Mouse (Mus musculus) limb, embryonic 10.5 days (tissue): ENCODE data around the gene Vps45. TPM values are rescaled to one million over a fixed set of nuclear protein-coding genes. Genes with fewer than 3 reads are reported as not detected.
"Not testable (repeated sequence)": the region's sequence is repeated elsewhere in the genome, so short reads cannot be mapped to it uniquely, and the experiment has no call there.

Experiments
- DNase-seq: peaks from one replicate; pipeline ENCODE4 v3.0.0-alpha.2; 2017; ENCODE audit warnings: low spot score
- H3K27ac ChIP-seq: fragments of 300-500 bp; sonication (generic); 2 replicates; pipeline ENCODE4 v1.5.1; 2016; ENCODE audit warnings: mild to moderate bottlenecking
- H3K27me3 ChIP-seq: fragments of 300-500 bp; sonication (generic); 2 replicates; pipeline ENCODE4 v1.6.1; 2016; ENCODE audit warnings: low read depth, mild to moderate bottlenecking; ENCODE audit not compliant: poor library complexity, severe bottlenecking
- H3K36me3 ChIP-seq: fragments of 300-500 bp; sonication (generic); 2 replicates; pipeline ENCODE4 v1.6.1; 2016; ENCODE audit warnings: mild to moderate bottlenecking, moderate library complexity
- H3K4me1 ChIP-seq: fragments of 300-500 bp; sonication (generic); 2 replicates; pipeline ENCODE4 v1.6.1; 2016
- H3K4me3 ChIP-seq: fragments of 300-500 bp; sonication (generic); 2 replicates; pipeline ENCODE4 v1.5.1; 2016; ENCODE audit warnings: mild to moderate bottlenecking, moderate library complexity
- H3K9me3 ChIP-seq: fragments of 300-500 bp; sonication (generic); replicated peaks from 2 replicates; pipeline ENCODE4 v1.6.1; 2016; ENCODE audit warnings: mild to moderate bottlenecking
- WGBS: fragments of 180-500 bp; shearing (Covaris S2); methylation state at CpG from one replicate; pipeline ENCODE4 v1.1.7; 2016; 5-methylcytosine and 5-hydroxymethylcytosine counted together
- polyA plus RNA-seq: library from polyadenylated mRNA; unstranded; fragments of >200 nt; fragmentation: Nextera tagmentation; extraction: Ambion mirVana; gene quantifications from 2 replicates; pipeline ENCODE4 v1.2.1, GENCODE M21; 2016

Vps45 gene
- polyA plus RNA-seq, 1 experiment from 2014 or later: 23.6 TPM

- Histone ChIP-seq H3K27ac (no peak overlapping the region), H3K4me3 (no peak overlapping the region), H3K36me3 (no peaks in the 10 kb centered on the region), H3K27me3 (peaks cover 30% of the 10 kb centered on the region), H3K9me3 (no peaks in the 10 kb centered on the region), H3K4me1 (peaks cover 13% of the 10 kb centered on the region)
- no peak for DNase-seq
- WGBS: 90% methylated on average over 1 of the region's 1 CpGs
Observed at GRCm38 (mm10) chr3:95969277-95969676, 89.0 kb downstream of the Vps45 start.

- WGBS: 12% methylated on average over 7 of the region's 7 CpGs
- no peaks in the 10 kb centered on the region for H3K36me3 ChIP-seq
- H3K27me3 ChIP-seq: no peaks in the 10 kb centered on the region
- peaks cover 10% of the 10 kb centered on the region; the same call in 1 of the 2 replicates for H3K4me1 ChIP-seq
- H3K9me3 ChIP-seq: no peaks in the 10 kb centered on the region
- no peak overlapping the region for H3K27ac ChIP-seq
- H3K4me3 ChIP-seq: no peak overlapping the region; the same call in 1 of the 2 replicates
- DNase-seq: no peak
Observed at GRCm38 (mm10) chr3:95965518-95966451, 92.5 kb downstream of the Vps45 start.

- DNase-seq: no peak
- Histone ChIP-seq H3K27me3 (no peaks in the 10 kb centered on the region), H3K27ac (no peak overlapping the region), H3K9me3 (no peaks in the 10 kb centered on the region), H3K4me3 (no peak overlapping the region), H3K36me3 (no peaks in the 10 kb centered on the region), H3K4me1 (peaks cover 10% of the 10 kb centered on the region; the same call in 1 of the 2 replicates)
- 49% methylated on average over 4 of the region's 4 CpGs for WGBS
Observed at GRCm38 (mm10) chr3:95963681-95964080, 94.6 kb downstream of the Vps45 start.

- Histone ChIP-seq H3K27me3 (no peaks in the 10 kb centered on the region), H3K4me1 (peaks cover 10% of the 10 kb centered on the region; the same call in 1 of the 2 replicates), H3K36me3 (no peaks in the 10 kb centered on the region), H3K4me3 (no peak overlapping the region), H3K9me3 (no peaks in the 10 kb centered on the region), H3K27ac (peak overlapping the region; percentile 5; the same call in 1 of the 2 replicates)
- DNase-seq: no peak
- 36% methylated on average over 2 of the region's 2 CpGs for WGBS
Observed at GRCm38 (mm10) chr3:95963230-95963629, 95.0 kb downstream of the Vps45 start.

GRCm38 (mm10) chr3:95962182-95962581 lies 96.1 kb downstream of the Vps45 start:
- H3K27ac ChIP-seq, H3K36me3 ChIP-seq, H3K4me3 ChIP-seq, H3K9me3 ChIP-seq, H3K27me3 ChIP-seq, DNase-seq: not testable (repeated sequence)
- 84% methylated on average over 8 of the region's 8 CpGs for WGBS
- peaks cover 10% of the 10 kb centered on the region; the same call in 1 of the 2 replicates for H3K4me1 ChIP-seq

- no peak for DNase-seq
- no peaks in the 10 kb centered on the region for H3K36me3 ChIP-seq
- H3K27ac ChIP-seq: no peak overlapping the region
- no peaks in the 10 kb centered on the region for H3K9me3 ChIP-seq
- no peaks in the 10 kb centered on the region for H3K27me3 ChIP-seq
- H3K4me3 ChIP-seq: no peak overlapping the region
- peaks cover 7% of the 10 kb centered on the region; the same call in 1 of the 2 replicates for H3K4me1 ChIP-seq
- 97% methylated on average over 1 of the region's 1 CpGs for WGBS
Observed at GRCm38 (mm10) chr3:95959807-95960206, 98.5 kb downstream of the Vps45 start.

GRCm38 (mm10) chr3:95959082-95959481 lies 99.2 kb downstream of the Vps45 start:
- no peak for DNase-seq
- Histone ChIP-seq H3K27ac (no peak overlapping the region), H3K9me3 (no peaks in the 10 kb centered on the region), H3K4me3 (no peak overlapping the region), H3K27me3 (no peaks in the 10 kb centered on the region), H3K36me3 (no peaks in the 10 kb centered on the region), H3K4me1 (peaks cover 7% of the 10 kb centered on the region; the same call in 1 of the 2 replicates)
- 77% methylated on average over 5 of the region's 5 CpGs for WGBS

- no peak overlapping the region for H3K27ac ChIP-seq
- H3K27me3 ChIP-seq: no peaks in the 10 kb centered on the region
- no peaks in the 10 kb centered on the region for H3K4me1 ChIP-seq
- H3K9me3 ChIP-seq: no peaks in the 10 kb centered on the region
- WGBS: 80% methylated on average over 8 of the region's 8 CpGs
- DNase-seq: no peak
- H3K4me3 ChIP-seq: no peak overlapping the region
- no peaks in the 10 kb centered on the region for H3K36me3 ChIP-seq
Observed at GRCm38 (mm10) chr3:95957359-95958148, 100.7 kb downstream of the Vps45 start.

- Histone ChIP-seq H3K36me3 (no peaks in the 10 kb centered on the region), H3K4me3 (no peak overlapping the region), H3K27me3 (no peaks in the 10 kb centered on the region), H3K4me1 (0 out of 2 replicates have a peak, but pooled peaks cover 3% of the 10 kb centered on the region), H3K9me3 (no peaks in the 10 kb centered on the region), H3K27ac (no peak overlapping the region)
- DNase-seq: no peak
- 94% methylated on average over 5 of the region's 5 CpGs for WGBS
Observed at GRCm38 (mm10) chr3:95955318-95955717, 102.9 kb downstream of the Vps45 start.

GRCm38 (mm10) chr3:95954648-95955173 lies 103.6 kb downstream of the Vps45 start:
- not testable (repeated sequence) for H3K27me3 ChIP-seq, H3K36me3 ChIP-seq, H3K4me1 ChIP-seq, H3K4me3 ChIP-seq, H3K27ac ChIP-seq, H3K9me3 ChIP-seq, DNase-seq
- WGBS: 89% methylated on average over 12 of the region's 12 CpGs

- no peaks in the 10 kb centered on the region for H3K9me3 ChIP-seq
- peaks cover 7% of the 10 kb centered on the region for H3K36me3 ChIP-seq
- H3K27ac ChIP-seq: no peak overlapping the region
- no peak for DNase-seq
- 84% methylated on average over 3 of the region's 3 CpGs for WGBS
- H3K27me3 ChIP-seq: no peaks in the 10 kb centered on the region
- no peak overlapping the region for H3K4me3 ChIP-seq
- H3K4me1 ChIP-seq: 0 out of 2 replicates have a peak, but pooled peaks cover 3% of the 10 kb centered on the region
Observed at GRCm38 (mm10) chr3:95953522-95953921, 104.7 kb downstream of the Vps45 start.

GRCm38 (mm10) chr3:95953023-95953422 lies 105.2 kb downstream of the Vps45 start:
- no peaks in the 10 kb centered on the region for H3K27me3 ChIP-seq
- DNase-seq: no peak
- H3K9me3 ChIP-seq: no peaks in the 10 kb centered on the region
- no peak overlapping the region for H3K4me3 ChIP-seq
- H3K36me3 ChIP-seq: peaks cover 12% of the 10 kb centered on the region
- H3K4me1 ChIP-seq: 0 out of 2 replicates have a peak, but pooled peaks cover 3% of the 10 kb centered on the region
- no peak overlapping the region for H3K27ac ChIP-seq
